Mouse (Mus musculus) spleen, adult 2 months (tissue): Measurements from ENCODE around the gene Fgfr2.

Source experiments
- CTCF ChIP-seq: fragments of 200-500 bp; IDR thresholded peaks from 2 replicates; pipeline ENCODE4 v1.5.1; 2011; ENCODE audit warnings: mild to moderate bottlenecking, inconsistent platforms; ENCODE audit not compliant: insufficient read depth, insufficient read length, insufficient replicate concordance; ENCODE audit errors: extremely low read depth
- POLR2A ChIP-seq: fragments of 200-500 bp; IDR thresholded peaks from 2 replicates; pipeline ENCODE4 v1.6.1; 2011; ENCODE audit warnings: low read depth, low read length, inconsistent platforms

- TF ChIP-seq POLR2A: no peak
- TF ChIP-seq CTCF: peak; percentile 29; the same call in 1 of the 2 replicates
These were observed 2295.7 kb downstream of the Fgfr2 start for GRCm38 (mm10) chr7:130827431-130827830.
